Mouse (Mus musculus): ENCODE measurements at regions not wholly inside any gene's neighbourhood (a gene's known extent, or its start where the extent isn't known, plus 50 kb on each side); places are given as distances from the start of the nearest gene placed in this dataset.

- peak; percentile 30; the same call in 1 of the 2 replicates for ATAC-seq (replicated peaks; ENCODE audit: low read depth, poor library complexity, severe bottlenecking)
These were observed 106.2 kb upstream of the Pabpc6 start for GRCm38 (mm10) chr17:9775668-9776151.

GRCm38 (mm10) chr17:9774740-9775629, 105.5 kb upstream of the Pabpc6 start:
- ATAC-seq (replicated peaks; ENCODE audit: low read depth, poor library complexity, severe bottlenecking): peak; percentile 30; the same call in 1 of the 2 replicates

GRCm38 (mm10) chr17:9773744-9774143, 104.2 kb upstream of the Pabpc6 start:
- ATAC-seq (replicated peaks; ENCODE audit: low read depth, poor library complexity, severe bottlenecking): peak; percentile 92

GRCm38 (mm10) chr17:9768275-9768674, 98.8 kb upstream of the Pabpc6 start:
- ATAC-seq (replicated peaks; ENCODE audit: low read depth, poor library complexity, severe bottlenecking): peak; percentile 55

GRCm38 (mm10) chr17:9765680-9766250, 96.2 kb upstream of the Pabpc6 start:
- ATAC-seq (replicated peaks; ENCODE audit: low read depth, poor library complexity, severe bottlenecking): no peak

GRCm38 (mm10) chr17:9764701-9765359, 95.3 kb upstream of the Pabpc6 start:
- ATAC-seq (replicated peaks; ENCODE audit: low read depth, poor library complexity, severe bottlenecking): peak; percentile 75

GRCm38 (mm10) chr17:9764041-9764606, 94.6 kb upstream of the Pabpc6 start:
- ATAC-seq (replicated peaks; ENCODE audit: low read depth, poor library complexity, severe bottlenecking): no peak

- no peak for ATAC-seq (replicated peaks; ENCODE audit: low read depth, poor library complexity, severe bottlenecking)
These were observed 93.6 kb upstream of the Pabpc6 start for GRCm38 (mm10) chr17:9763110-9763509.

GRCm38 (mm10) chr17:9762436-9762835, 92.9 kb upstream of the Pabpc6 start:
- ATAC-seq (replicated peaks; ENCODE audit: low read depth, poor library complexity, severe bottlenecking): no peak

GRCm38 (mm10) chr17:9760706-9761059, 91.2 kb upstream of the Pabpc6 start:
- no peak for ATAC-seq (replicated peaks; ENCODE audit: low read depth, poor library complexity, severe bottlenecking)

GRCm38 (mm10) chr17:9760026-9760705, 90.6 kb upstream of the Pabpc6 start:
- ATAC-seq (replicated peaks; ENCODE audit: low read depth, poor library complexity, severe bottlenecking): no peak

- no peak for ATAC-seq (replicated peaks; ENCODE audit: low read depth, poor library complexity, severe bottlenecking)
These were observed 89.9 kb upstream of the Pabpc6 start for GRCm38 (mm10) chr17:9759421-9759852.

GRCm38 (mm10) chr17:9757725-9758251, 88.3 kb upstream of the Pabpc6 start:
- ATAC-seq (replicated peaks; ENCODE audit: low read depth, poor library complexity, severe bottlenecking): no peak

GRCm38 (mm10) chr17:9756675-9757074, 87.2 kb upstream of the Pabpc6 start:
- ATAC-seq (replicated peaks; ENCODE audit: low read depth, poor library complexity, severe bottlenecking): peak; percentile 29; the same call in 1 of the 2 replicates

GRCm38 (mm10) chr17:9756196-9756595, 86.7 kb upstream of the Pabpc6 start:
- peak; percentile 74 for ATAC-seq (replicated peaks; ENCODE audit: low read depth, poor library complexity, severe bottlenecking)

- no peak for ATAC-seq (replicated peaks; ENCODE audit: low read depth, poor library complexity, severe bottlenecking)
These were observed 86.1 kb upstream of the Pabpc6 start for GRCm38 (mm10) chr17:9755576-9755975.

- ATAC-seq (replicated peaks; ENCODE audit: low read depth, poor library complexity, severe bottlenecking): no peak
These were observed 85.4 kb upstream of the Pabpc6 start for GRCm38 (mm10) chr17:9754884-9755405.

GRCm38 (mm10) chr17:9752848-9753247, 83.3 kb upstream of the Pabpc6 start:
- ATAC-seq (replicated peaks; ENCODE audit: low read depth, poor library complexity, severe bottlenecking): no peak

- no peak for ATAC-seq (replicated peaks; ENCODE audit: low read depth, poor library complexity, severe bottlenecking)
These were observed 82.0 kb upstream of the Pabpc6 start for GRCm38 (mm10) chr17:9751348-9752170.
